Mouse (Mus musculus): ENCODE data around the gene Ak2. TPM values are rescaled to one million over a fixed set of nuclear protein-coding genes. Genes with fewer than 3 reads are reported as not detected.

Ak2 gene
- 10 to 100 TPM; 27.8 to 31.3 TPM for total RNA-seq (2021)
- long read RNA-seq, experiment 1, transcript Ak2-202 (7 exons, 1,781 nt): minor isoform, 7 of 18 reads
- long read RNA-seq, experiment 1, transcript Ak2-201 (6 exons, 986 nt): major isoform, 10 of 18 reads
- long read RNA-seq, experiment 1, partial matches to known transcripts: 0 of 18 reads
- long read RNA-seq, experiment 1, other reads (novel, unspliced or antisense): 1 of 18 reads
- long read RNA-seq, experiment 2, transcript Ak2-202 (7 exons, 1,781 nt): minor isoform, 9 of 31 reads
- long read RNA-seq, experiment 2, transcript Ak2-201 (6 exons, 986 nt): major isoform, 21 of 31 reads
- long read RNA-seq, experiment 2, partial matches to known transcripts: 0 of 31 reads
- long read RNA-seq, experiment 2, other reads (novel, unspliced or antisense): 1 of 31 reads

DNA sequence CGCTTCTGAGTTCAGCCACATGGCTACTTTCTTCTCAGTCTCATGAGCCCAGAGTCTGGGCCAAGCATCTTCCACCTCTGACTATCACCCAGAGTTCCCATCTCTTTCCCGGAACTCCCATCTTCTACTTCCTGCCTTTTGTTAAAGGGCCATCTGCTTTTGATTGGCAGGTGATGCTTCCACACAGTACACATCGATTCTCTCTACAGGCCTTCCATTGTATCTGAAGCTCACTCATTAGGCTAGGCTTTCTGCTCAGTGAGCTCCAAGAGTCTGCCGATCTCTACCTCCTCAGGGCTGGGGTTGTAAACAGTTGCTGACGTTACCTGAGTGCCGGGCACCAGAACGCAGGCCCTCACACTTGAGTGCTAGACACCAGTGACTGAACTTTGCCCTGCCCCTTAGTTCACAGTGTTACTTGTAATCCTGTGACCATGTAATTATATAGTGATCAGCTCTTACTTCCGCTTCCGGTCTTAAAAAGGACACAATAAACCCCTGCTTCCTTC is at the start of gene Ak2:
Gene Ak2, plus strand, starts transcription at position 459 of the 509 bp plus-strand sequence.
- DNase-seq: no peak
- Histone ChIP-seq H3K27ac (peak within 1 kb of the TSS; percentile 28; the same call in 1 of the 2 replicates), H3K4me3 (peak within 1 kb of the TSS; percentile 97)
- intact Hi-C loops (cut with DNase I): loop anchor here (5.0 kb wide), 1 partner anchor 56 kb away; no protein-coding TSS in a partner anchor
- no peak for TF ChIP-seq CTCF (IDR thresholded peaks at IDR 0.05)

GRCm38 (mm10) chr4:128942346-128942745 is 49.4 kb upstream of the Ak2 start:
- Histone ChIP-seq H3K27ac (no peak overlapping the region), H3K4me3 (no peak overlapping the region)
- no peak for DNase-seq
- intact Hi-C loops (cut with DNase I): no loop called here
- TF ChIP-seq CTCF (IDR thresholded peaks at IDR 0.05): peak; percentile 17; the same call in 1 of the 2 replicates

DNA sequence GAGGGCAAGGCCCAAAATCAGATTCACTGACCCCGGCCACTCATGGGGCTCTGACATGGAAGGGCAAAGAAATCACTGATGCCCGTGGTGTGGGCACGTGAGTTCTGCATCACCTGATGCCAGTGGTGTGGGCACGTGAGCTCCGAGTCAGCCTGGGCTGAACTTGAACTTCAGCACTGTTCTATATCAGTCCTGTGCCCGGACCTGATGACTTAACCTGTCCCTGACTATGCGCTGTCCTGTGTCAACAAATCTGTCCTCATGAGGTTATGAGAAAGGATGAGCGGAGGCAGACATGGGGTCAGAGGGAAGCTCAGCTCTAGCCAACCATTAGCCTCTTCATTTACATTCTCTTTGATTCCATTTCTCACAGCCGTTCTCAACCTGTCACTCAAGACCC is 45.0 kb upstream of the Ak2 start:
- H3K4me3 ChIP-seq: no peak overlapping the region
- TF ChIP-seq CTCF (IDR thresholded peaks at IDR 0.05): no peak
- DNase-seq: no peak
- intact Hi-C loops (cut with DNase I): no loop called here
- no peak overlapping the region for H3K27ac ChIP-seq

- DNase-seq: peak; percentile 55
- intact Hi-C loops (cut with DNase I): no loop called here
- TF ChIP-seq CTCF (IDR thresholded peaks at IDR 0.05): no peak
Measured at GRCm38 (mm10) chr4:128947326-128947933, 44.3 kb upstream of the Ak2 start.

DNA sequence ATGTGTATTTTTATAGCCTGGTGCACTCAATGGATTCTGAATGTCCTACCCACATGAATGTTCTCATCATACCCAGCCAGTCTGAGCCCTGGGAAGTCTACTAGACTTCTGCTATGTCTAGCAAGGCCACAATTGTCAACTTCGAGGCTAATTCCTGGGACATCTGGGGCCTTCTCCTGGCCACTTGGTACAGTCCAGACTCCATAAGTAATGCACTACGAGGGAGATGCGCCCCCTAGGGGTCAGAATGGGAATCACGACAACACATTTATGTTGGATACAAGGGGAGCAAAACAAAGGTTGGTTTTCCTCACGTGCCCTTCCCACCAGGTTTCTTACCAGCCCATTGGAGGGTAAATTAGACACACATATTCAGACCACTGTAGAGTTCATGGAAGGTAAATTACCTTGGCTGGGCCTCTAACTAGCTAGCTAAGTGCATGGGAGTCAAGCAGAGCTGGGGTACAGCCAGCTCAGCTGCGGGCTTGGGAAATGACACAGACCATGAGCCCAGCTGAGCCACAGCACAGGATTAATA is 43.6 kb upstream of the Ak2 start:
- peak; percentile 43 for DNase-seq
- Histone ChIP-seq H3K4me3 (no peak overlapping the region), H3K27ac (no peak overlapping the region)
- intact Hi-C loops (cut with DNase I): no loop called here
- peak; percentile 65 for TF ChIP-seq CTCF (IDR thresholded peaks at IDR 0.05)

More at GRCm38 (mm10) chr4:128947326-128947933, 44.3 kb upstream of the Ak2 start:
- Histone ChIP-seq H3K27ac (no peak overlapping the region), H3K4me3 (peak overlapping the region; percentile 43)

DNA sequence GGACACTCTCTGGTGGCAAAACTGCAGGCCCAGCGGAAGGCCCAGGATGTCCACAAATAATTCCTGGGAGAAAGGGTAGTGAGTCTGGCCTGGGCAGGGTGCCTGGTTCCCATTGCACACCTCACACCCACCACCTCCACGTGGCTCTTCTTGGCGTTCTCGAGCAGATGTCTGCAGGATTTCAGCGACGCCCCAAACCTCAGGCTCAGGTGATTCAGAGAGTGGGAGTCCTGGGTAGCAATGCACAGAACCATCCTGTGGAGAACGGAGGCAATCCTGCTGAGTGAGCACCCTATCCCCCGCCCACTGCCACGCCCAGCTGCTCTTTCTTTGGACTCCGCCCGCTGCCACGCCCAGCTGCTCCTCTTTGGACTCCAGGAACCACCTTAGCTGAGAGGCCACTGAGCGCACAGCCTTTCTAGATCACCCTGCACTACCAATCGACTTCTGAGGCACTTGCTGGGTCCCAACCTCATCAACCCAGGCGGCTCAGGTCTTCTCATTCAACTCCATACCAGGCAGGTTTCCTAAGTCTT is 42.2 kb upstream of the Ak2 start:
- Histone ChIP-seq H3K4me3 (no peak overlapping the region), H3K27ac (no peak overlapping the region)
- TF ChIP-seq CTCF (IDR thresholded peaks at IDR 0.05): no peak
- intact Hi-C loops (cut with DNase I): no loop called here
- no peak for DNase-seq

DNA sequence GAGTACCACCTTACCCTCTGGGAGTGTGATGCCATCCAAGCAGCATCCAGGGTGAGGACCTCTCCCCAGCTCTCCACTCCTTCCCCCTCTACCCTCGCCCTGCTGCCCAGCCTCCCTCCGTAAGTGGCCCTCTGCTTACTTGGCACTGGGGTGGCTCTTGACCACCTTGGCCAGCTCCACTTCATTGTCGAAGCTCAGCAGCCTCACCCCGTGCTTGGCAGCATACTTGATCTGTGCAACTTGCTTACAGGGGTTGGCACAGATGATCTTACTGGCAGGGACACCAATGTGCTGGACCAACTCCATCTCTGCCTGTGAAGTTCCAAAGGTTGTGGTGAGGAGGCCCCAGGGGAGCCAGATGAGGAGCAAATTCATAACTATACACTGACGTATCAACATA is 41.3 kb upstream of the Ak2 start:
- peak; percentile 43 for DNase-seq
- intact Hi-C loops (cut with DNase I): no loop called here
- Histone ChIP-seq H3K27ac (no peak overlapping the region), H3K4me3 (no peak overlapping the region)
- no peak for TF ChIP-seq CTCF (IDR thresholded peaks at IDR 0.05)

DNA sequence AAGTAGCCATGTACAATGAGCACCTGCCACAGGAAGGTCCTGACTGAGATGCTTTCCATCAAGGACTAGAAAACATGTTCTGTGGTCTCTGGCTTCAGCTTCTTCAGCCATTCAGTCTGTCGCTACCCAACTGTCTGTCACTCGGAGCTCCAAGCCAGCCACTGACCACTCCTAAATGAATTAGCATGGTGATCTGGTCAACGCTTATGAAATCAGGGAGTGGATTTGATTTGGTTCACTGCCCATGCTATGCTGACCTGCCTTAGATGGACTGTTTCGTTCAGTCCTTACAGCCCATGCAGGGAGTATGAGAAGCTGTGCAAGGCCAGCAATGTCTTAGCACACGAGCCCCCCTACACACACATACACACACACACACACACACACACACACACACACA is 37.9 kb upstream of the Ak2 start:
- intact Hi-C loops (cut with DNase I): no loop called here
- Histone ChIP-seq H3K4me3 (no peak overlapping the region), H3K27ac (no peak overlapping the region)
- DNase-seq: no peak
- TF ChIP-seq CTCF (IDR thresholded peaks at IDR 0.05): no peak

- peak; percentile 48 for DNase-seq
- intact Hi-C loops (cut with DNase I): no loop called here
- no peak overlapping the region for H3K4me3 ChIP-seq
- H3K27ac ChIP-seq: no peak overlapping the region
- peak; percentile 55 for TF ChIP-seq CTCF (IDR thresholded peaks at IDR 0.05)
Measured at GRCm38 (mm10) chr4:128957155-128957911, 34.4 kb upstream of the Ak2 start.

GRCm38 (mm10) chr4:128958156-128958555 is 33.6 kb upstream of the Ak2 start:
- no peak for TF ChIP-seq CTCF (IDR thresholded peaks at IDR 0.05)
- intact Hi-C loops (cut with DNase I): no loop called here
- Histone ChIP-seq H3K4me3 (no peak overlapping the region), H3K27ac (no peak overlapping the region)
- DNase-seq: no peak

- H3K4me3 ChIP-seq: no peak overlapping the region
- intact Hi-C loops (cut with DNase I): no loop called here
- DNase-seq: no peak
- TF ChIP-seq CTCF (IDR thresholded peaks at IDR 0.05): no peak
- no peak overlapping the region for H3K27ac ChIP-seq
Measured at GRCm38 (mm10) chr4:128958849-128959248, 32.9 kb upstream of the Ak2 start.

DNA sequence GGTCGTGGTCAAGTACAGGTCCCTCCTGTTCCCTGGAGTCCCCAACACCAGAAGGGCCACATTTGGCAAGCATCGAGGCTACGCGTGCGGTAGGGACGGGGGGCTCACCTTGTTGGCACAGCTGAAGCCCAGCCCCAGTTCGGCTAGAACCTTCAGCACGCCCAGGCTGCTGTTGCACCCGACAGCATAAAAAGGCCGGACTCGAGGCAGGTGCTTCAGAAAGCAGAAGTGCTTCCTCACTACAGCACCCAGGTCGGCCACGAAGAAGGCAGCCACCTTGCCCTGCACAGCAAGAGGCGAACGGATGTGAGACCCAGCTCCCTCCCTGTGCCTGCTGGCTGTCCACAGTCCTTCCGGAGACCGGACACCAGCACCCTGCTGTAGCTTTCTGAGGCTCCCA is 32.1 kb upstream of the Ak2 start:
- no peak overlapping the region for H3K4me3 ChIP-seq
- intact Hi-C loops (cut with DNase I): no loop called here
- no peak for TF ChIP-seq CTCF (IDR thresholded peaks at IDR 0.05)
- no peak for DNase-seq
- H3K27ac ChIP-seq: no peak overlapping the region
